Mouse (Mus musculus): ENCODE data around the gene Capn15. TPM values are rescaled to one million over a fixed set of nuclear protein-coding genes. Genes with fewer than 3 reads are reported as not detected.

The Capn15 gene
- polyA plus RNA-seq, 1 experiment: 7.2 TPM

GRCm38 (mm10) chr17:25941511-25942241, 43.9 kb downstream of the Capn15 start:
- peak; percentile 91 for TF ChIP-seq POLR2AphosphoS2 (IDR thresholded peaks at IDR 0.05; ENCODE audit: insufficient read length, low read depth)
- TF ChIP-seq USF1 (IDR thresholded peaks at IDR 0.05; ENCODE audit: low read depth): no peak
- no peak for TF ChIP-seq TCF12 (IDR thresholded peaks at IDR 0.05; ENCODE audit: insufficient read depth, poor library complexity, severe bottlenecking)
- TF ChIP-seq E2F4 (IDR thresholded peaks at IDR 0.05; ENCODE audit: insufficient read depth): peak; percentile 35
- peak in 2 of 3 experiments; percentile 42 to 55 for TF ChIP-seq MYOG (IDR thresholded peaks at IDR 0.05; ENCODE audit: control insufficient read depth in 1 of 3, insufficient read depth in 1 of 3, insufficient read length in 2 of 3, low read depth in 2 of 3)
- peak in 2 of 3 experiments; percentile 6 to 37 for TF ChIP-seq MYOD1 (IDR thresholded peaks at IDR 0.05; ENCODE audit: control insufficient read depth in 1 of 3, insufficient read length in 2 of 3, low read depth in 2 of 3)
- no peak for TF ChIP-seq TCF3 (IDR thresholded peaks at IDR 0.05; ENCODE audit: insufficient read length, low read depth)
- TF ChIP-seq CEBPB (IDR thresholded peaks at IDR 0.05; ENCODE audit: insufficient read depth, poor library complexity, severe bottlenecking): no peak
- no peak for TF ChIP-seq SRF (IDR thresholded peaks at IDR 0.05; ENCODE audit: control insufficient read depth, insufficient read length, low read depth)
- peak; percentile 87 for TF ChIP-seq POLR2A (IDR thresholded peaks at IDR 0.05; ENCODE audit: insufficient read length, low read depth)
- no peak for TF ChIP-seq REST (IDR thresholded peaks at IDR 0.05; ENCODE audit: insufficient read depth, insufficient read length)
- Histone ChIP-seq H3K27me3 (ENCODE audit: control insufficient read depth, insufficient read depth, insufficient read length) (peaks cover 8% of the 10 kb centered on the region), H3K4me3 (peak overlapping the region; percentile 59), H3K79me2 (ENCODE audit: control insufficient read depth, insufficient read depth) (peaks cover 12% of the 10 kb centered on the region), H3K4me2 (ENCODE audit: low read depth) (peak overlapping the region; percentile 95), H3K36me3 (ENCODE audit: control insufficient read depth, insufficient read depth) (no peaks in the 10 kb centered on the region), H3ac (ENCODE audit: control insufficient read depth, insufficient read length) (peak overlapping the region; percentile 81)

- Histone ChIP-seq H3K79me2 (ENCODE audit: control insufficient read depth, insufficient read depth) (no peaks in the 10 kb centered on the region), H3ac (ENCODE audit: control insufficient read depth, insufficient read length) (no peak overlapping the region), H3K4me3 (no peak overlapping the region), H3K27me3 (ENCODE audit: control insufficient read depth, insufficient read depth, insufficient read length) (no peaks in the 10 kb centered on the region), H3K4me2 (ENCODE audit: low read depth) (no peak overlapping the region), H3K36me3 (ENCODE audit: control insufficient read depth, insufficient read depth) (peaks cover 21% of the 10 kb centered on the region)
- no peak for TF ChIP-seq POLR2A (IDR thresholded peaks at IDR 0.05; ENCODE audit: insufficient read length, low read depth)
- no peak for TF ChIP-seq USF1 (IDR thresholded peaks at IDR 0.05; ENCODE audit: low read depth)
- no peak for TF ChIP-seq MYOD1 (IDR thresholded peaks at IDR 0.05; ENCODE audit: control insufficient read depth in 1 of 3, insufficient read length in 2 of 3, low read depth in 2 of 3)
- TF ChIP-seq MAX (IDR thresholded peaks at IDR 0.05; ENCODE audit: low read depth): no peak
Measured at GRCm38 (mm10) chr17:25934526-25934925, 51.1 kb downstream of the Capn15 start.

GRCm38 (mm10) chr17:25925348-25925747, 60.2 kb downstream of the Capn15 start:
- Histone ChIP-seq H3K27me3 (ENCODE audit: control insufficient read depth, insufficient read depth, insufficient read length) (no peaks in the 10 kb centered on the region), H3K4me2 (ENCODE audit: low read depth) (no peak overlapping the region), H3K36me3 (ENCODE audit: control insufficient read depth, insufficient read depth) (peaks cover 11% of the 10 kb centered on the region), H3K79me2 (ENCODE audit: control insufficient read depth, insufficient read depth) (no peaks in the 10 kb centered on the region), H3ac (ENCODE audit: control insufficient read depth, insufficient read length) (no peak overlapping the region), H3K4me3 (no peak overlapping the region)
- TF ChIP-seq MAX (IDR thresholded peaks at IDR 0.05; ENCODE audit: low read depth) (no peak), TCF3 (IDR thresholded peaks at IDR 0.05; ENCODE audit: insufficient read length, low read depth) (peak; percentile 71), USF1 (IDR thresholded peaks at IDR 0.05; ENCODE audit: low read depth) (no peak), SRF (IDR thresholded peaks at IDR 0.05; ENCODE audit: control insufficient read depth, insufficient read length, low read depth) (peak; percentile 17), MYOD1 (IDR thresholded peaks at IDR 0.05; ENCODE audit: control insufficient read depth in 1 of 3, insufficient read length in 2 of 3, low read depth in 2 of 3) (peak; percentile 92 to 97 (median 94)), MYOG (IDR thresholded peaks at IDR 0.05; ENCODE audit: control insufficient read depth in 1 of 3, insufficient read depth in 1 of 3, insufficient read length in 2 of 3, low read depth in 2 of 3) (peak; percentile 82 to 93 (median 84)), CEBPB (IDR thresholded peaks at IDR 0.05; ENCODE audit: insufficient read depth, poor library complexity, severe bottlenecking) (no peak), POLR2AphosphoS2 (IDR thresholded peaks at IDR 0.05; ENCODE audit: insufficient read length, low read depth) (no peak), POLR2A (IDR thresholded peaks at IDR 0.05; ENCODE audit: insufficient read length, low read depth) (no peak), TCF12 (IDR thresholded peaks at IDR 0.05; ENCODE audit: insufficient read depth, poor library complexity, severe bottlenecking) (peak; percentile 55), E2F4 (IDR thresholded peaks at IDR 0.05; ENCODE audit: insufficient read depth) (no peak)

- Histone ChIP-seq H3K36me3 (ENCODE audit: control insufficient read depth, insufficient read depth) (no peaks in the 10 kb centered on the region), H3K27me3 (ENCODE audit: control insufficient read depth, insufficient read depth, insufficient read length) (no peaks in the 10 kb centered on the region), H3ac (ENCODE audit: control insufficient read depth, insufficient read length) (no peak overlapping the region), H3K4me2 (ENCODE audit: low read depth) (no peak overlapping the region), H3K79me2 (ENCODE audit: control insufficient read depth, insufficient read depth) (peaks cover 16% of the 10 kb centered on the region), H3K4me3 (no peak overlapping the region)
- no peak for TF ChIP-seq MAX (IDR thresholded peaks at IDR 0.05; ENCODE audit: low read depth)
- no peak for TF ChIP-seq SRF (IDR thresholded peaks at IDR 0.05; ENCODE audit: control insufficient read depth, insufficient read length, low read depth)
- no peak for TF ChIP-seq REST (IDR thresholded peaks at IDR 0.05; ENCODE audit: insufficient read depth, insufficient read length)
- no peak for TF ChIP-seq TCF12 (IDR thresholded peaks at IDR 0.05; ENCODE audit: insufficient read depth, poor library complexity, severe bottlenecking)
- no peak for TF ChIP-seq CEBPB (IDR thresholded peaks at IDR 0.05; ENCODE audit: insufficient read depth, poor library complexity, severe bottlenecking)
- TF ChIP-seq POLR2A (IDR thresholded peaks at IDR 0.05; ENCODE audit: insufficient read length, low read depth): no peak
- no peak for TF ChIP-seq POLR2AphosphoS2 (IDR thresholded peaks at IDR 0.05; ENCODE audit: insufficient read length, low read depth)
- TF ChIP-seq MYOG (IDR thresholded peaks at IDR 0.05; ENCODE audit: control insufficient read depth in 1 of 3, insufficient read depth in 1 of 3, insufficient read length in 2 of 3, low read depth in 2 of 3): no peak
- TF ChIP-seq TCF3 (IDR thresholded peaks at IDR 0.05; ENCODE audit: insufficient read length, low read depth): no peak
Measured at GRCm38 (mm10) chr17:25922120-25922519, 63.5 kb downstream of the Capn15 start.

Data from myocyte (in vitro differentiated cells).